Mouse (Mus musculus): ENCODE data around the gene Slc35g1.

DNA sequence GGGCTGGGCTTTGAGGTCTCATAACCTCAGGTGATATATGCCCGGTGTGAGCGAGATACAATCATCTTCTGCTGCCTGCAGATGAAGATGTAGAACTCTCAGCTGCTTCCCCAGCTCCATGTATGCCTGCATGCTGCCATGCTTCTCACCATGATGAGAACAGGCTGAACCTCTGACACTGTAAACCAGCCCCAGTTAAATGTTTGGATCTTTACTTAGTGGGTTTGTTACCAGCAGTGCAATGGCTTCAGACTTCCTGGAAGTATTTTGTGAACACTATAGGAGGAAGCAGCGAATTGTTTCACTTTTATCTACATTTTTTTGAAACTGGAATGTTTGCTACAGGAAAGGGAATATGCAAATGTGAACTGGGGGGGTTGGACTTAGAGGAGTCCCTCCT, 36.2 kb downstream of the Slc35g1 start:
- TF ChIP-seq POLR2A (IDR thresholded peaks at IDR 0.05; ENCODE audit: low read depth, low read length) (no peak), ELF1 (IDR thresholded peaks at IDR 0.05; ENCODE audit: low read depth, low read length) (no peak), SIN3A (IDR thresholded peaks at IDR 0.05; ENCODE audit: low read length) (no peak), EP300 (IDR thresholded peaks at IDR 0.05; ENCODE audit: low read length) (no peak), CHD1 (IDR thresholded peaks at IDR 0.05; ENCODE audit: low read depth, low read length) (no peak), CTCF (conservative IDR thresholded peaks at IDR 0.05 in 1 of 2, IDR thresholded peaks at IDR 0.05 in 1 of 2; ENCODE audit: low read depth in 2 of 2, low read length in 2 of 2) (no peak), KAT2A (IDR thresholded peaks at IDR 0.05; ENCODE audit: insufficient replicate concordance, low read length) (no peak), HCFC1 (IDR thresholded peaks at IDR 0.05; ENCODE audit: low read depth, low read length) (no peak), BHLHE40 (IDR thresholded peaks at IDR 0.05; ENCODE audit: low read depth, low read length) (no peak), ZC3H11A (IDR thresholded peaks at IDR 0.05; ENCODE audit: low read depth, low read length) (no peak), MAX (IDR thresholded peaks at IDR 0.05; ENCODE audit: low read length) (no peak), MAFK (IDR thresholded peaks at IDR 0.05; ENCODE audit: insufficient replicate concordance, low read length) (no peak), JUN (IDR thresholded peaks at IDR 0.05; ENCODE audit: insufficient read depth, low read depth, low read length) (no peak)
